Mouse (Mus musculus): ENCODE measurements around the gene Vcam1.

Gene Vcam1

DNA sequence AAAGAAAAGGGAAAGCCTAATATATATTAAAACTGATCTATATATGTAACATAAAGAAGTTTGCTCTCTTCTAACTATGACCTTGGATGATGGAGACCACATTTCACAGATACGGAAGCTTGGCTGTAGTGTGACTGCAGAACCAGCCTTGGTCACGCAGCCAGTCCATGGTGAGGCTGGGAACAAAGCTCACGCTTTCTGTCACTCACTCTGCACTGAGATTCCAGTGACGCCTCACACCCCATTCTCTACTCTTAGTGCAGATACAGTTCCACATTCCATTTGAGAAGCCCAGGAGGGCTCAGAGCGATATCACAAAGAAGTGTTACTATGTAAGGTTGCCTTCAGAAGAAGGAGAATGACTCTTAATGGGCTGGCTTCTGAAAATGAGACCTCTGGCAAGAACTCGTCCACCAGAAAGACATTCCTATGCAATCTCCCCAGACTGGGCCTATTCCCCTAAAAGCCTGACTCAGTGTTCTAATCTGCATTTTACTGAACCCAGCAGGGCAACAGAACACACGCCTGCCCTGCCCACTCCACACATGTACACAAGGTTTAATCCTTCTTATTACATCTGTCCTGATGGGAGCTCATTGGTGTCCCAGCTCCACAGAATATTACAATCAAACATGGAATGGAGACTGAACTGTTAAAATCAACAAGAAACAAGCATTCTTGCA lies 2.8 kb downstream of the Vcam1 start:
- DNase-seq: no peak

- no peak for DNase-seq
Observed at GRCm38 (mm10) chr3:116126070-116126469, 3.4 kb downstream of the Vcam1 start.

- DNase-seq: no peak
Observed at GRCm38 (mm10) chr3:116123827-116124226, 5.7 kb downstream of the Vcam1 start.

GRCm38 (mm10) chr3:116122696-116123095 lies 6.8 kb downstream of the Vcam1 start:
- DNase-seq: no peak

GRCm38 (mm10) chr3:116121026-116121425 lies 8.5 kb downstream of the Vcam1 start:
- no peak for DNase-seq

DNA sequence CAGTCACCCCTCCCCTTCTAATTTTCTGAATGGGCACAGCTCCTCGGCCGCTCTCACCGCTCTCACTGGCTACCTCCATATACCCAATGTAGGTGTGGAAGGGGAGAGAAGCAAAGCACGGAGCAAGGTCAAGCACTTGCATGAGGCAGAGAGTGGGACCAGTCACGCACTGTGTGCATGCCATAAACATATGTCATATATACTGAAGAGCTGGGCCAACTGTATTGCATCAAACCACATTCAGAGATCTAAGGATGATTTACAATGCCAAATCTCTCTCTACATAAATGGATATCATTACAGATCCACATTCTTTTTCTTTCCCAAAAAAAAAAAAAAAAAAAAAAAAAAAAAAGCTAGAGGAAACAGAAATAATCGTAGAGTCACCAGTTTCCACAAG lies 9.1 kb downstream of the Vcam1 start:
- DNase-seq: no peak

- no peak for DNase-seq
Observed at GRCm38 (mm10) chr3:116119162-116119561, 10.3 kb downstream of the Vcam1 start.

DNA sequence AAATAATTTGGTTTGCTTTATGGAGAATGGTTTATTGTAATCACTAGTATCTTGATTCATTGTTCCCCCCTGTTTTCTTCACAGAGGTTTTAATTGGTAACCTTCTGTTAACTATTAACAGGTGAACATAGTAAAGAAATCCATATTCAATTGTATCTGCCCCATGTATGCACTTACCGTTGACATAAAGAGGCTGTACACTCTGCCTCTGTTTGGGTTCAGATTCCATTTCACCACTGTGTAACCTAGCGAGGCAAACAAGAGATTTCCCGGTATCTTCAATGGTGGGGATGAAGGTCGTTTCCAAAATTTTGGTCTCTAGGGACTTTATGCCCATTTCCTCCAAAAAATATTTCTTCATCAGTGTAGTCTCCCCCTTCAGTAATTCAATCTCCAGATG lies 12.4 kb downstream of the Vcam1 start:
- no peak for DNase-seq

GRCm38 (mm10) chr3:116114249-116115188 lies 15.0 kb downstream of the Vcam1 start:
- DNase-seq: peak; percentile 33

DNA sequence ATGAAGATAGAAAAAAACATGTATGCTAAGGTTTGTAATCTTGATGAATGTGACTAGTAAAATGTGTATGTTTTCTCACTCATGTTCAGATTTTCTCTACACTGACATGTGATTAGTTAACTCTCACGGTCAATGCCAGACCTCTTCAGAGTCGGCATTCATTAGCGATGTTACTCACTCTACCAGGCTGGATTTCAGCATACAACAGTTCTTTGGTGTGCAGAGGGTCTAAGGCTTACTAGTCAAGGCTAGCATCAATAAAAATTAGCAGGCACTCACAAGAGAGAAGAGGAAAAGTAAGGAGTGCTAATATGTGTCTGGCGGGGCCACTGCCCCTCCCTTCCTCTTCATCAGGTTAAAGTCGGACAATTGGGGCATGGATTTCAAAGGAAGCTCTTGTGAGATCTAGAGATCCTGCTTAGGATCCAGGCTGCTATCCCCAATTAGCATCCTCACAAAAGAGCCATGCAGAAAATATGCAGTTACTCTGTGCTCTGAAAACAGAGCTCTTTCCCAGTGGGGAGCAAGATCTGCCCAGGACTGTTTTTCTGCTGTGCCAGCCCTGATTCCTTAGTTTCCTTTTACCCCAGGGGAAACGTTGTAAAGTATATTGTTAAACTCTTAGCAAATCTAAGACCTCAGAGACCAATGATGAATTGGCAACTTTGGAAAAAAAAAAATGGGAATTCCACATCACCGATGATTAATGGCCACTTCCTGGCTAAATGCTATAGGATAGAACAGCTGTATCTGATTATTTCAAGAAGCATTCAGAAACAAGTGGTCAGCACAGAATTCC lies 15.8 kb downstream of the Vcam1 start:
- DNase-seq: no peak

GRCm38 (mm10) chr3:116112816-116113405 lies 16.6 kb downstream of the Vcam1 start:
- no peak for DNase-seq

GRCm38 (mm10) chr3:116105713-116106112 lies 23.8 kb downstream of the Vcam1 start:
- DNase-seq: no peak

GRCm38 (mm10) chr3:116104866-116105647 lies 24.4 kb downstream of the Vcam1 start:
- DNase-seq: peak; percentile 19

- DNase-seq: no peak
Observed at GRCm38 (mm10) chr3:116104270-116104669, 25.2 kb downstream of the Vcam1 start.

- DNase-seq: no peak
Observed at GRCm38 (mm10) chr3:116100850-116101249, 28.6 kb downstream of the Vcam1 start.

DNA sequence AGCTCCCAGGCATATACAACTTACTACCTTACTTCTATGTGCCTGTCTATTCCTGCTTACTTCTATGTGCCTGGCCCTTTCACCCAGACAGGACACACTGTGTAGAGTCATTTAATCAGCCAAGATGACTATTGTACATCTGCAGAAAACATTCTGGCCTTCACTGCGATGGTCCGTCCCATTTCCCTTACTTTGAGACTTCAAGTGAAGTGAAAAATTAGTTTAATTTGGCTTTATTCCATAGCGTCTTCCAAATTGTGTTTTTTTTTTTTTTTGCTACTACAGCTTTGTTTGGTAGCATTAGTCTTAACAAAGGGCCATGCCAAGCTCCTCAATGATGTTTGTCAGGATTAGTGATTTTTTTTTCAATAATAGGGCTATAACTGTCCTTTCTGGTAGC lies 33.6 kb downstream of the Vcam1 start:
- peak; percentile 38 for DNase-seq

GRCm38 (mm10) chr3:116095312-116095711 lies 34.2 kb downstream of the Vcam1 start:
- peak; percentile 48 for DNase-seq

GRCm38 (mm10) chr3:116094886-116095285 lies 34.6 kb downstream of the Vcam1 start:
- DNase-seq: no peak

GRCm38 (mm10) chr3:116094288-116094687 lies 35.2 kb downstream of the Vcam1 start:
- DNase-seq: no peak

DNA sequence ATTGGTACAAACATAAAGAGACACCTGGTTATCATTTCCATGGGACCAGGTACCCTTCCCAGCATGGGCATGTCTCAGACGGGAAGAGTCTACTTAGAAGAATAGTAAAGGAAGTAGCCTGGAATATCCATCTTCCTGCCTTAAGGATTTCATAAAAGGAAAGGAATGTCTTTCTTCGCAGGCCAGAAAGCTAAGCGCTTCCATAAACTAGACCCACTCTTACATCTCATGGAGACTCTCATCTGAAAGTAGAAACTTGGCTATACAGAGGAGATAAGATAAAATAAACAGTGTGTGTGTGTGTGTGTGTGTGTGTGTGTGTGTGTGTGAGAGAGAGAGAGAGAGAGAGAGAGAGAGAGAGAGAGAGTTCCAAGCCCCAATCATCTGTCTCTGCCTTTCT lies 36.9 kb downstream of the Vcam1 start:
- no peak for DNase-seq

DNA sequence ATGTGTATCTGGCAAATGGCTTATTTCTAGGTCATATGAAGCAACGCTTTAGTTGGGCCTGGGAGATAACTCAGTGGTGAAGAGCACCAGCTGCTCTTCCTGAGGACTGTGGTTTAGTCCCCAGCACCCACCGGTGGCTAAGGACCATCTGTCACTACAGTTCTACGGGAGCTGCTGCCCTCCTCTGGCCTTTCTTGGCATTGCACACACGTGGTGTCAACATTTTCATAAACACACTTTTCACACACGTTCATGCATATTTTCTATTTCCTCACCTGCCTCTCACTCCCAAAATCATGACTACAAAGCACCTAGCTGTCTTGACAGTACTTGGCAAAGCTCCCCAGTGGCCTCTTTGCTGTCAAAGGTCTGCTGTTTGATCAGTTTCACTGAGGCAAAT lies 37.8 kb downstream of the Vcam1 start:
- no peak for DNase-seq

- no peak for DNase-seq
Observed at GRCm38 (mm10) chr3:116085962-116086361, 43.5 kb downstream of the Vcam1 start.

Measured in kidney, adult 9 months (tissue).